Mouse (Mus musculus) G1E (cell line): ENCODE results near the gene 9930021J03Rik.

Experiments
- CTCF ChIP-seq: IDR thresholded peaks from 2 replicates; pipeline ENCODE4 v1.5.1; 2012; ENCODE audit warnings: low read depth, low read length, inconsistent platforms, mixed read lengths
- GATA1 ChIP-seq: IDR thresholded peaks from 2 replicates; pipeline ENCODE4 v1.6.1; 2012; ENCODE audit warnings: borderline replicate concordance, low read length, inconsistent platforms, mixed read lengths
- POLR2AphosphoS5 ChIP-seq: IDR thresholded peaks from 2 replicates; pipeline ENCODE4 v1.6.1; 2012; ENCODE audit warnings: low read depth, low read length, inconsistent platforms; ENCODE audit not compliant: insufficient replicate concordance

- TF ChIP-seq GATA1, result no peak
- no peak for TF ChIP-seq CTCF
- no peak for TF ChIP-seq POLR2AphosphoS5
These were observed 129.2 kb downstream of the 9930021J03Rik start for GRCm38 (mm10) chr19:29676479-29677193.
